Mouse (Mus musculus): Measurements from ENCODE around the gene Ubash3a.

DNA sequence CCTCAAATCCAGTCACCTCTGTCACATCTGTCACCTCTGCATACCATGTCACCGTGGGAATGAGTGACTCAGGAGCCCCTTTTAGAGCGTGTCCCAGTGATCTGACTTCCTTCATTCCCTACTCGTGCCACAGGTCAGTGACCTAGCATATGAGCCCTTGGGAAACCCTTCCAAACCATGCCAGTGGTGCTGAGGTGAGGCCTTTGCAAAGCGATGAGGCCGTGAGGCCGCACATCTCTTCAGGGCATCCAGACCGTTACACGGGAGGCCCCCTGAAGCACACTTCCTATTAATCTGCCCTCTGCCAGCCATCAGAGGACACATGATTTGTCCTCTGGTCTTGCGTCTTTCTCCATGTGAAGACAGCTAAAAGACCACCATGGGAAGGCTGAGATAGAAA, 71.9 kb downstream of the Ubash3a start:
- TF ChIP-seq POLR2AphosphoS2 (IDR thresholded peaks at IDR 0.05; ENCODE audit: low read length) (no peak), HCFC1 (IDR thresholded peaks at IDR 0.05; ENCODE audit: low read depth, low read length) (no peak), MEF2A (IDR thresholded peaks at IDR 0.05; ENCODE audit: extremely low read depth, insufficient replicate concordance, low read depth, low read length, poor library complexity, severe bottlenecking) (no peak), NRF1 (IDR thresholded peaks at IDR 0.05; ENCODE audit: insufficient read depth, low read depth, low read length, poor library complexity, severe bottlenecking) (no peak)
